28 mouse cellular contexts compared by ENCODE assay signal in the genomic region with DNA sequence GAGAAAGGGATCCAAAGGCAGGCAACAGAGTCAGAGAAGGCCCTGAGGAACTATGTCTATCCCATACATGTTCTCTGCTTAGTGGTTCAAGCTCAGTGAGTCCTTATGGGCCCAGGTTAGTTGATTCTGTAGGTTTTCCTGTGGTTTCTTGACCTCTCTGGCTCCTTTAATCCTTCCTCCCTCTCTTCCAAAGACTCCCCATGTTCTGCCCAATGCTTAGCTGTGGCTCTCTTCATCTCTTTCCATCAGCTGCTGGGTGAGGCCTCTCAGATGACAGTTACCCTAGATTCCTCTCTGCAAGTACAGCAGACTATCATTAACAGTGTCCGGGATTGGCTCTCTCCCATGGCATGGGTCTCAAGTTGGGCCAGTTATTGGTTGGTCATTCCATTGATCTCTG. TPM values are rescaled to one million over a fixed set of nuclear protein-coding genes. Genes with fewer than 3 reads are reported as not detected.
DNase-seq lines count a peak whose midpoint lies in the region; ATAC-seq and TF ChIP-seq lines count a peak whose summit lies in the region.
"Had no signal": no experiment of that assay in that cellular context is flagged by ENCODE, and none has a peak within 500 bp of the region (broad histone marks: within the 10 kb centered on the region; RNA-seq: fewer than 3 reads in every experiment).

No protein-coding gene starts in this region.

- peak; percentile 24 for DNase-seq in CD4-positive, CD25-positive, alpha-beta regulatory T cell, adult 2 months (ENCODE audit: low read depth, low spot score)
- DNase-seq in thymus, adult 2 months, result no peak
- DNase-seq in thymus, postnatal 14 days, result no peak
- peak; percentile 52 for DNase-seq in naive thymus-derived CD4-positive, alpha-beta T cell, adult 2 months (ENCODE audit: low read depth)
- no peak for DNase-seq in heart, postnatal 4 days
- DNase-seq: adrenal gland, adult 2 months; adrenal gland, postnatal 14 days; cerebellum, adult 11-12 months; cerebellum, adult 8-10 months; cerebellum, postnatal 10 days; cerebellum, postnatal 36 days; embryo, embryonic 11 days; gastrocnemius, postnatal 25 days; heart, adult 18-20 months; heart, postnatal 10 days; heart, postnatal 36 days had no signal

- H3K36me3 ChIP-seq in thymus, adult 2 months (ENCODE audit: control insufficient read depth, insufficient read depth, low read length), result no peaks in the 10 kb centered on the region
- H3K36me3 ChIP-seq: forebrain, embryonic 15.5 days had no signal

- 100% methylated on average over 1 of the region's 1 CpGs for WGBS in thymus, adult 2 months

- H3K27me3 ChIP-seq in thymus, adult 2 months (ENCODE audit: control insufficient read depth, insufficient read depth, low read length), result no peaks in the 10 kb centered on the region
- H3K27me3 ChIP-seq: CH12.LX; embryonic facial prominence, embryonic 13.5 days; forebrain, embryonic 12.5 days; forebrain, embryonic 15.5 days; heart, embryonic 12.5 days; heart, embryonic 15.5 days; Patski had no signal

- peaks cover 7% of the 10 kb centered on the region for H3K4me1 ChIP-seq in thymus, adult 2 months (replicated peaks; ENCODE audit: control insufficient read depth, insufficient read depth, low read length)
- H3K4me1 ChIP-seq: embryonic facial prominence, embryonic 10.5 days; embryonic facial prominence, embryonic 13.5 days; forebrain, embryonic 12.5 days; forebrain, embryonic 15.5 days; heart, embryonic 12.5 days; heart, embryonic 15.5 days had no signal

- no peak for TF ChIP-seq POLR2A in thymus, adult 2 months (IDR thresholded peaks at IDR 0.05; ENCODE audit: control insufficient read depth, extremely low read depth, insufficient read depth, low read length, poor library complexity)

- H3K27ac ChIP-seq in thymus, adult 2 months (ENCODE audit: control insufficient read depth, insufficient read depth, low read length), result peak overlapping the region; percentile 56
- H3K27ac ChIP-seq: embryonic facial prominence, embryonic 10.5 days; embryonic facial prominence, embryonic 13.5 days; forebrain, embryonic 12.5 days; forebrain, embryonic 15.5 days; heart, embryonic 15.5 days; hindbrain, embryonic 14.5 days; hindbrain, postnatal 0 days had no signal

- TF ChIP-seq CTCF in thymus, adult 2 months (IDR thresholded peaks at IDR 0.05; ENCODE audit: borderline replicate concordance, control insufficient read depth, extremely low read depth, insufficient read depth, low read length, poor library complexity), result no peak

- no peak overlapping the region for H3K4me3 ChIP-seq in thymus, adult 2 months (ENCODE audit: control insufficient read depth, insufficient read depth, low read length)
- H3K4me3 ChIP-seq: embryonic facial prominence, embryonic 10.5 days; embryonic facial prominence, embryonic 13.5 days; erythroblast, embryonic 14.5 days; forebrain, embryonic 12.5 days; forebrain, embryonic 15.5 days; heart, embryonic 12.5 days; heart, embryonic 15.5 days had no signal

- ATAC-seq in CD4-positive, CD25-positive, alpha-beta regulatory T cell, adult 4 months, result no peak
- ATAC-seq: forebrain, embryonic 15.5 days; hindbrain, postnatal 0 days; Patski had no signal

RNA-seq across cellular contexts. Expression of a gene that starts 41.5 kb away (rescaled TPM):
- 10 to 100 TPM; 10.5 to 10.9 TPM for polyA plus RNA-seq in CD4-positive, CD25-positive, alpha-beta regulatory T cell, adult 4 months (2017; shearing (Covaris generic))
- 2.9 and 3.0 TPM in 2 replicates for polyA plus RNA-seq in thymus, adult 2 months (2012; rRNA removed)
- total RNA-seq in heart, postnatal 4 days (2021), result 1 to 10 TPM; 9.4 to 9.9 TPM

RNA-seq across cellular contexts. Expression of a gene that starts 41.6 kb away (rescaled TPM):
- 10 to 100 TPM; 46.4 to 47.2 TPM for polyA plus RNA-seq in CD4-positive, CD25-positive, alpha-beta regulatory T cell, adult 4 months (2017; shearing (Covaris generic))
- 9.6 and 12.8 TPM in 2 replicates for polyA plus RNA-seq in thymus, adult 2 months (2012; rRNA removed)
- total RNA-seq in heart, postnatal 4 days (2021), result 10 to 100 TPM in 1 of 2 experiments, 1 to 10 TPM in 1; 7.3 to 14.9 TPM

Comparison
In these comparisons a context has a peak if more than half of its experiments do, and no peak if none do; other contexts are left out.
1. DNase-seq: peak in CD4-positive, CD25-positive, alpha-beta regulatory T cell, adult 2 months (single experiment) and naive thymus-derived CD4-positive, alpha-beta T cell, adult 2 months (single experiment); none in thymus, adult 2 months (single experiment), thymus, postnatal 14 days (single experiment) and heart, postnatal 4 days (single experiment).